Mouse (Mus musculus) retina, adult 2 months (tissue): Measurements from ENCODE around the gene BC107364.
A peak's percentile ranks its signal among the peaks of the same experiment; 100 is the strongest.
"Not testable (repeated sequence)": the region's sequence is repeated elsewhere in the genome, so short reads cannot be mapped to it uniquely, and the experiment has no call there.

ENCODE experiments used
- DNase-seq: peaks from one replicate; pipeline ENCODE4 v3.0.0-alpha.2; 2012; ENCODE audit warnings: low read depth, low spot score

Gene BC107364

DNA sequence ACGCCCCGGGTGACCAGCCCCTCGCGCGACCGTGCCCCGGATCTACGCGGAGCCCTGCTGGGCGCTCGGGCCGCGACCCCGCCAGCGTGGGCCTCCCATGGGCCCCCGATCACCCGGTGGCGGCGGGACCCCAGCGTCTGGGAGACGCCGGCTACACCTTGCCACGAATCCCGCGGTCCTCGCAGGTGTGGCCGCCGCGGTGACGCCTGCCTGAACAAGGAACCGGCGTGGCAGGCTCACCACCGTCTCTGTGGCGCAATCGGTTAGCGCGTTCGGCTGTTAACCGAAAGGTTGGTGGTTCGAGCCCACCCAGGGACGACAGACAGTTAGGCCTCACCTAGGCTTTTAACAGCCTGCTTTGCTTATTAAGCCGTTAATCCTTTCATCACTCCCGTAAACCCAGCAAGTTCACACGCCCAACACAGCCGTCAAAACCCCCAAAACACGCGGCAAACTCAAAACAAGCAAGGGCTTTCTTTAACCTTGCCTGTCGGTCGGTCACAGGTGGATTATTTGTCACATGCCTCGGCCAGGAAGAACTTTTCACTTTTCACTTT, 847 bp downstream of the BC107364 start:
- not testable (repeated sequence) for DNase-seq

DNA sequence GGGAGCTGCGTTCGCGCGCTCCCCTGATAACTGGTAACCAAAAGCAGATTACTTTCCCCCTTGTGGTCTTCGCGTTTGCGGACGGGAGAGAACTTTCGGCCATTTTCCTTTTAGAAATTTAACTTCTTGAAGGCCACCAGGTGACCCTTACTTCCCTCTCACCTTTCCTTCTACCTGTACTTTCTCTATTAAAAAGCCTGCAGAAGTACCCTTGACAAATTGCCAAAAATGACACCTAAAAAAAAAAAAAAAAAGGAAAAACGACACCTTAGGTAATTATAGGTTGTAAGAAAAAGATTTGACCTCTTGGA, 1.6 kb downstream of the BC107364 start:
- not testable (repeated sequence) for DNase-seq

DNA sequence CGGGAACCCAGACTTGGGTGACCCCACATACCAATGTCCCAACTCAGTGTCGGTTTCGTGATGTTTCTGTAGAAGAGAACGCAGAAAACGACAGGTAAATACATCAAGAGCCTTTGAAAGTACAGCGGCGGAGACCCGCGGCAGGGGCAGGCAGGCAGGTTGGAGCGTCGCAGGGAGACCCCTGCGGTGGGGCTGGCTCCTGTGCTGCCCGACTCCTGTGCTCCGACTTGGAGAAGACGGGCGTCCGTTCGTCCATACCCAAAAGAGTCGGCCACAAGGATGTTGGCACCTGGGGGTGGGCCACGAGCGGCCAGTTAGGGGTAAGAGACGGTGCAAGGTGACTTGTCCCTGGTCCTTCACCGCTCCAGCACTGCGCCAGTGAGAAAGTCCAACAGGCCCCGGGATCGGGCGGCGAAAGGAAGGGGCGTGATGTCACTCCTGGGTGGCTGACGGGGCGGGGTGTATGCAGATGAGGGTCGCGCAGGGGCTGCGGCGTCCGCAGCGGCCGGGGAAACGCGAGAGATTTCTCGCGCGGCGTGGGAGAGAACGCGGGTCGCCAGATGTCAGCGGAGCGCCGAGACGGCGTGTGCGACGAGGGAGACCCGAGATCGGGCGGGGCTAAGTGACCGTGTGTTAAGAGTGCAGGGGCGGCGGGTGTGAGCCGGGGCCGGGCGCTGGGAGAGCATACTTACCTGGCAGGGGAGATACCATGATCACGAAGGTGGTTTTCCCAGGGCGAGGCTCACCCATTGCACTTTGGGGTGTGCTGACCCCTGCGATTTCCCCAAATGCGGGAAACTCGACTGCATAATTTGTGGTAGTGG, 2.1 kb downstream of the BC107364 start:
- not testable (repeated sequence) for DNase-seq

DNA sequence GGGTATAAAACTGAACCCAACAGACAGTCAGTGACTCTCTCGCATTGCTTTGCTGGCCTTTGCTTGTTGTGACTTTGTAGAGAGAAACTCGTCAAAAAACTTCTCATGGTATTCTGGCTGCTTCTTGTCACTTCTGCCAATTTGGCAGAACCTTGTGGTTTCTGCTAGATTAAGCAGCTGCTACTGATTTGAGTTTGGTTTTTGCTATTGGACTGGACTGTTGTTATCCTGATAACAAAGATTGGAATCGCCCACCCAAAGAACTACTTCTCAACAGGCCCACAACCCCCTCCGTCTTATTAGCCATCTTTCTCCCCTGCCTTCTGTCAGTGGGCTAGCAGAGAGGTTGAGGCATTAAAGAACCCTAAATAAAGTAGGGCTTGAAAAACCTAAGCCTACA, 6.7 kb downstream of the BC107364 start:
- no peak for DNase-seq

DNA sequence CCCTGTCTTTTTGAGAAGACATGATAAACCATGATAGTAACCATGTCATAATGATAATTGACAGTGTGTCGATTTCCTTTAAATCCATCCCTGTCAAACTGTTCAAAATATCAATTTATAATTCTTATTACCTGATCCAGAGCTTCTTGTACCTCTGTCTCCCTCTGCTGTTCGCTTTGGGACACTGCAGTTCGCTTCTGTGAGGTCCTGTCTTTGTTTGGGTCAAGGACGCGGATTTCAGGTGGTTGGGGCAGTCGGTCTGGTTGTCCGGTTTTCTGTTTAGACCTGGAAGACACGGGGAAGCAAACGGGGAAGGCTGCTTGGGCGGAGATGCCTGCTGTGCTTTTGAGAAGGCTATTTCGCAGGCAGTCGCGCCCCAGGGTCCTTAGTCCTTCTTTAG, 11.5 kb downstream of the BC107364 start:
- DNase-seq: peak; percentile 36

DNA sequence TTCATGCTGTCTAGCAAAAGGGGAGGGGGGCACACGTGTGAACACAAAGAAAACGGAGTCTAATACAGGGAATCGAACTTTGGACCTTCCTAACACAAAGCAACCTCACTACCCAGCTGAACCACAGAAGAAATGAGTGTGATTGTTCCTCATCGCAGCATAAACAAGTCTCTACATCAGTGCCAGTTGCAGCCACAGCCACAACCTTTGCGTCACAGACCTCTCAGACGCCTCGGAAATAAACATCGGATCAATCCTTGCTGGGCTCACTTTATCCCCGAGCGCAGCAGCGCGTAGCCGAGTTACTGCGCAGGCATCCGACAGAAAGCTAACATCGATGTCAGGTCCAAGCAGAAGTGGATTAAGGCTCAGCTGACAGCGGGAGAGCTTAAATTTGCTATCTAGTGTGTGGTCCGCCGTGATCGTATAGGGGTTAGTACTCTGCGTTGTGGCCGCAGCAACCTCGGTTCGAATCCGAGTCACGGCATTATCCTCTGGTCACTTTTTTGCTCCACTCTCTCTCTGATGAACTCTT, 16.5 kb downstream of the BC107364 start:
- no peak for DNase-seq

DNA sequence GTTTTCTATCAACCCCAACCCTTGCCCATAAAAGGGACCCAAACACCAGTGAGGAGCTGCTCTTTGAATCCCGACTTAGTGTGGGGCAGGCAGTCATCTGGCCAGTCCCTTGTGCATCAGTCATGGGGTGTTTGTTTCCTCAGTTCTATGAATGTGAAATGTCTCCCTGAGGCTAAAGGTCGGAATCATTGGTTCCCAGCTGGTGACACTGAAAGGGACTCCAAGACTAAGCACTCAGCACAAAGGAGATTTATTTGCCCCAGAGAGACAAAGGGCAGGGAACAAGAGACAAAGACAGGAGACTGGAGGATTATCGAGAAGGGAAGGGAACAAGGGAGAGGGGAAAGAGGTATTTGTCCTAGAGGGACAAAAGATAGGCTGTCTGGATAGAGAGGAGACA, 19.9 kb downstream of the BC107364 start:
- no peak for DNase-seq

DNA sequence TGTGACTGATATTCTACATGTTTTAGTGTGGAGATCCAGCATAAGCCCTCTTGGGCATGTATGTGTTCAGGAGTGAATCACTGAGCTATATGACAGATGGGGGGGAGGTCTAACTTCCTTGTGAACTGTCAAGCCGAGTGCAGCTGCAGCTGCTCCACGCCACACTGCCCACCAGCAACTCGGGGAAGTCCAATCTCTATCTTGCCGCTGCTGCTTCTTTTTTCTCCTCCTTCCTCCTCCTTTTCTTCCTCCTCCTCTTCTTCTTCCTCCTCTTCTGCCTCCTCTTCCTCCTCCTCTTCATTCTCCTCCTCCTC, 22.3 kb downstream of the BC107364 start:
- DNase-seq: no peak

DNA sequence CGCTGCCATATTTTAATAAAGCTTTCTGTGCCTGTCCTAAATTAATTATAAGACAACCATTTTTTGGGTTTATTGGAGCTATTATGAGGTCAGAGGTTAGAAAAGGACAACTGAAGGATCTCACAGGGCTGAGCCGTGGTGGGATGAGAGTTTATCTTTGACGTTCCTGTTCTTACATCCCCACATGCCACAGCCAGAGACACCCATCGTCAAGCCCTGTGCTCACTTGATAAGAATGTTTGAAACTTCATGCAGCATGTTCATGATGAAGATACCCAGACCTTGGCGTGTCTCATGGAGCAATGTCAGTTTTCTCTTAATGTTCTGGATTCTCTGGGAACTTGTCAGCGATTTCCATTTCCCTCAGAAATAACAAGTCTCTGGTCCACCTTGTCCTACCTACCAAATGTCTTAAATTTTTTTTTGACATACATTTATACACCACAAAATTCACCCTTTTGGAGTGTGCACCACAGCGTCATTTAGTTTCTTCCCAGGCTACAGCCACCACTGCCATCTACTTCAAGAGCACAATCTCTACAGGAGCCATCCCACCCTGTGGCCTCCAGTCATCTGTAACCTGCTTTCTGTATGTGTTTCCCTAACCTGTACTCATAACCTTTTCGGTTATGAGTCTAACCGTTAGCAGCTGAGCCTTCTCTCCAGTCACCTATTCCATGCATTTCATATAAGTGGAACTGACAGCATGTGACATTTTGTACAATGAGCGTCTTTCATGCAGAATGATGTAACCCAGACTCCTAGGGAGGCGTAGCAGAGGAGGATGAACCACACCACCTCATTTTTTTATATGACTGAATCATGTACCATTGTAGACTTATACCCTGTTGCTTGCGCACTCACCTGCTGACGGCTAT, 22.9 kb downstream of the BC107364 start:
- no peak for DNase-seq

DNA sequence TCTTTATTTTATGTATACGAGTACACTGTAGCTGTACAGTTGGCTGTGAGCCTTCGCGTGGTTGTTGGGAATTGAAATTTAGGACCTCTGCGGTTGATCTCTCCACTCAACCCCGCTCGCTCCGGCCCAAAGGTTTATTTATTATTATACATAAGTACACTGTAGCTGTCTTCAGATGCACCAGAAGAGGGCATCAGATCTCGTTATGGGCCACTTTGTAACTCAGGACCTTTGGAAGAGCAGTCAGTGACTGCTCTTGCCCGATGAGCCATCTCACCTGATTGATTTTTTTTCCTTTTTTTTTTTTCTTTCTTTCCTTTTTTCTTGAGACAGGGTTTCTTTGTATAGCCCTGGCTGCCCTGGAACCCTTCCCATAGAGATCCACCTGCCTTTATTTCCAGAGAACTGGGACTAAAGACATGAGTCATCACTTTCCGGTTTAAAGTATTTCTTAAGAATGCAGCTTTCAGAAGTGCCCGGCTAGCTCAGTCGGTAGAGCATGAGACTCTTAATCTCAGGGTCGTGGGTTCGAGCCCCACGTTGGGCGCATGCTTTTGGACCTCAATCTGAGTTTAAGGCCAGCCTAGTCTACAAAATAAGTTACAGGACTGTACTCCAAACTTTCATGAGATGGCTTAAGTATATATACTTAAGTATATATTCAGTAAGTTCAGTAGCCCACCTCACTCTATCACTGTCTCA, 24.2 kb downstream of the BC107364 start:
- no peak for DNase-seq

DNA sequence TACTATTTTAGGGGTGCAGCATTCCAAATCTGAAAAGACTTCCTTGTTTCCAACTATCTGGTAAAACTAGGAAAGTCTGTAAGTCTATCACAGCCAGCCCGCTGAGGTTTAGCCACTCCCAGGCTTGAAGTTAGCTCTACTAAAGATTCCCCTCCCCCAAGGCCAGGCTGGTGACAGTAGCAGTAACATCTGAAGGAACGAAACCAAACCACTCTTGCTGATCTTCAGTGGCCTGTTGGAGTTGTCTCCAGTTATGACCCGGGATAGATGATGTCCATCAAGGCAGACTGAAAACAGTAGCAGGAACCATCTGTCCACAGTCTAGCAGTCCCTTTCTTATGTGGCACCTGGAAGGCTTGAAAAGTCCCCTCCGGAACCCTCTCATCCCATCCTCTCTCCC, 24.8 kb downstream of the BC107364 start:
- DNase-seq: no peak

DNA sequence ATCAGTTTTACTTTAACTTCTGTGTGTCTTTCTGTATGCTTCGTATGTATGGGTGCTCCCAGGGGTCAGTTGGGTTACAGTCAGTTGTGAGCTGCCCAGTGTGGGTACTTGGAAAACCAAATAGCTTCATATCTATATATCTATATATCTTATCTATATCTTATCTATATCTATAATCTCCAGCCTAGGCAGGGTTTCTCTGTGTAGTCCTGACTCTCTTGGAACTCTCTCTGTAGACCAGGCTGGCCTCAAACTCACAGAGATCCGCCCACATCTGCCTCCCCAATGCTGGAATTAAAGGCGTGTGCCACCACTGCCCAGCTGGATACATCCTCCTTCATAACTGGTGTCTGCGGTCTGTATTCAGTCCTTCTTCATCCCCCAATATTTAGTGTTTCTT, 25.8 kb downstream of the BC107364 start:
- no peak for DNase-seq

DNA sequence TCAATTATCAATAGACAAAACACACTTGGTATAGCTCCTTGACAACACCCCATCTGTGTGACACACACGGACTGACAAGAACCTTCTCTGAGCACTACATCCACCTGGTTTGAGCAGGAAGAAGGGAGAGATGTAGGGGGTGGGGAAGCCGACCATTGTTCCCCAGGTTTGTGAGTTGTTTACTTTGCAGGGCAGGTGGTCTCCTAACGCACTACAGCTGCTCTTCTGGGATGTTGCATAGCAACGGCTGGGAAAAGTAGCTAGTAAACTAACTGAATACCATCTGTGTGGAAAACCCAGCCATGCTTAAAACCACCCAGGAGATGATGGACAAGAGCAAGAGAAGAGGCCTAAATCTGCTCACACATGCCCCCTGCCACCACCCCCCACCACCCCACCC, 27.7 kb downstream of the BC107364 start:
- not testable (repeated sequence) for DNase-seq

DNA sequence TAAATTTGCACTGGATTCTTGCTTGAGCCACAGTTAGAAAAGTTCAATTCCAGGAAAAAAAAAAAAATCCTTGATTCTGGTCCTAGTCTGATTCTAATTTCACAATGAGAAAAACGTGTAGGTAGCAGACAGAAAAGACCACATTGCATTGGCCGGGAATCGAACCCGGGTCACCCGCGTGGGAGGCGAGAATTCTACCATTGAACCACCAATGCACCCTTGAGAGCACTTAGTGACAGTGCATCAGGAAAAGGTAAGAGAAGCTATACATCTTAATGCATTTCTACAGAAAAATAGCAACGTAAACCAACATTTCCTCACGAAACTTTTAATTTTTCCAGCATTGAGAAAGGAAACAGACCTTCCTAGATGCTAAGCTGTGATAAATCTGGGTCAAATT, 28.2 kb downstream of the BC107364 start:
- DNase-seq: no peak

DNA sequence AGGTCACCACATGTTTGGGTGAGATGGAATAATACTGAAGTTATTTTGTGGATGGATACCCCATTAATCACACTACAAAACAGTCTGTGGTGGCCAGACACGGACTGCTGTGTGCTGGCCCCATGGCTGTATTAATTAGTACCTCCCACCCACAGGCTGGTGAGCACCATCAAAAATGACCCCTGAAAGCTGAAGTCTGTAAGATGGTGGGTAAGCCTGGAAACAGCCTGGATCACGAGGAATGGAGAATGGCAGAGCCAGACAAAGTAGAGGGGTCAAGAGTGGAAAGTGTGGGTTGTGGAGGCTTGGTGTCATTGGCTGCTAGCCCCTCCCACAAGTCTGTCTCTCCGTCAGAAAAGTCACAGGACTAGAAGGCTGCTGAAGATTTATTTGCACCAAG, 31.3 kb downstream of the BC107364 start:
- no peak for DNase-seq

DNA sequence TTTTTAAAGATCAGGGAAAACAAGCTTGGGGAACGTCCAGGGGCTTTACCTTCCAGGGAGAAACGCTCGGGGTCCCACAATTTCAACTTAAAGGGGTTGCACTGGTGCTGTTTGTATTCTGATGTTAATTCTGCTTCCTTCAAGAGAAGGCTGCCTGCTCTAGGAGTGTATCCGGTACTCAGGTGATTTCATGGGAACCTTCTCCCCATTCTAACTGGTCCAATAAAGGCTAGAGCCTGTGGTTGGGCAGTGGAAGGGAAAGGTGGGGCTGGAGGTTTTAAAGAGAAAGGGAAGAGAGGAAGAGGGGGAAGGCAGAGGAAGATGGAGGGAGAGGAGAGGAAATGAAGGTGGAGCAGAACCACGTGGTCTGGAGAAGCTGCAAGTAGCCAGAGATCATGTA, 33.2 kb downstream of the BC107364 start:
- DNase-seq: not testable (repeated sequence)

DNA sequence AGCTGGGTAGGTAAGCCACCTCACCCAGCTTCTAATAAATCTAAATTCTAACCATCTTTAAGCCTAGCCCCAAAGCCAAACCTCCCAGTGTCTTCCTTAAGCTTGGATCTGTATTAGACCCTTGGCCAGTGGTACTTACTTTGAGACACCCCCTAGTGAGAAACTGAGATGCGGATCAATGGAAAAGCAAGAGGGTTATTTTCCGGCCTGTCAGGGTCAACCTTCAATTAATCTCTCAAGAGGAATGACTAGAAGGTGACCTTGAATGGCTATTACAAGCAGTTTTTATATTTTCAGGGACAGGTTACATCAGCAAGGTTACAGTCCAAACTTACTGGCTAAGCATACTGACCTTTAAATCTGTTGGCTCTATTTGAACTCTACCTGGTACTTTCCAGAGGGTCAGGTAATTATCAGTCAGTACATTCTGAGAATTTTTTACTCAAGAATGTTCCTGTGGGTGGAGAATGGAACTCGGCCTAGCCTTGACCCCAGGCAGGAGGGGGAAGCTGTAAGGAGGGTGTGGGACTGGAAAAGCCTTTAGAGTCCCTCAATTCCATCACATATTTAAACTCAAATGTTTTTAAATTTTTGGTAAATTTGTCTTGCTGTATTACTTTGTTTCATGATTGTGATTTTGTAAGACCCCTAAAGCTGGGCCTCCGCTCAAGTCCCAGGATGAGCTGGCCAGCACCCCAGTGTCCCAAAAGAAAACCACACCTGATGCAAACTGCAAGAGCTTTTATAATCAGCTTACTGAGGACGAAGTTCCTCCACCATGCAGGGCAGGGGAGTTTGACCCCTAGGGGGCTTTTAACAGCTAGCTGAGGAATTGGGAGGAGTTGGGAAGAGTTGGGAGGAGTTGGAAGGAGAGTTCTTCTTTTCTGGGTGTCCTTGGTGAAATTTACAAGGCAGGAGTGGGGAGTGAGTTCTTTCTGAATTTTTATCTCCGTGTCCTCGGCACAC, 34.0 kb downstream of the BC107364 start:
- no peak for DNase-seq

DNA sequence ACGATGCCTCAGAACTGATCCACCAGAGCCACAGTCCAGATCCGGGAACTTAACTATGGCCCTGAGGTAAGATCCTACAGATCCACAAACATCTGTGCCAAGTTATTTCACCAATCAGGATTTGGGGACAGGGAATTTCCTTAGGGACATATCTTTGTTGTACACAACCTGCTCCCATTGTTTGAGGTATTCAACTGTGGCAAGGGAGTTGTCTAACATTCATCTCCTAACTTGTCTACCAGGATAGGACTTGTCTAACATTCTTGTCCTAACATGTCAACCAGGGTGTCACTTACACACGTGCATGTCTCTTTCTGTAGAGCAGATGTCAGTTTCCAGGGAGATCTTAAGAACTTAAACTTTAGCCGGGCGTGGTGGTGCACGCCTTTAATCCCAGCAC, 35.5 kb downstream of the BC107364 start:
- no peak for DNase-seq

DNA sequence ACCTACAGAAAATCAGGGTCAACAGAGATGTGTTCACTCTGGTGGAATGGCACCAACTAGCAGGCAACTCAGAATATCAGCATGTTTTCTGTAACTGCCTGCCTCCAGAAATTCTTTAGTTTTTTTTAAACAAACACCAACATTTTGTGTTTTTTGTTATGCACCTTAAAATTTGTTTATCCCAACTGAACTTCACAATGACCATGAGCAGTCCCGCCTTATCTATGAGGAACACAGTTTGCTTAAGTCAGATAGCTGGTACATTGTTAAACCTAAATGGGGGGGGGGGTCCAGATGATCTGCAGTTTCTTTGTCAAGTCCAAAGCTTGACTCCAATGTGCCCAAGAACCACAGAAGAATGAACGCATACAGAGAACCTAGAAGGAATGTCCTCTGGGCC, 36.0 kb downstream of the BC107364 start:
- no peak for DNase-seq

DNA sequence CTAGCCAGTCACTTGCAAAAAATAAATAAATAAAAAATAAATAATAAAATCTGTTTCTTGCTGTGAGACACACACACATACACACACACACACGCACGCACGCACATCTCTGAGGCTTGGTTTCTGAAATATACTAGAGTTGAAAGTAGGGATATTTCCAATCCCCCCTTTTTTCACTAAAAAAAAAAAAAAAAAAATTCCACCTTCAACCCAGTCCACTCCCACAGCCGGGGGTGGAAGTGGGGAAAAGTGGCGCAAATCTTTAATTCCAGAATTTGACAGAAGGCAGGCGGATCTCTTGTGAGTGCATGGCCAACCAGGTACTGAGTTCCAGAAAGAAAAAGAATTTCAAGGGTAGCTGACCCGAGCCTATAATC, 37.2 kb downstream of the BC107364 start:
- DNase-seq: no peak
